ENCODE assay signal across 18 mouse cellular contexts in genomic region chr3:20026996-20027689, GRCm38 (mm10). TPM values are rescaled to one million over a fixed set of nuclear protein-coding genes. Genes with fewer than 3 reads are reported as not detected.
A peak's percentile ranks its signal among the peaks of the same experiment; 100 is the strongest.
DNase-seq lines count a peak whose midpoint lies in the region; ATAC-seq and TF ChIP-seq lines count a peak whose summit lies in the region.
"Had no signal": no experiment of that assay in that cellular context is flagged by ENCODE, and none has a peak within 500 bp of the region (broad histone marks: within the 10 kb centered on the region; RNA-seq: fewer than 3 reads in every experiment).

No protein-coding gene starts in this region.

- TF ChIP-seq EP300 in stomach, postnatal 0 days (optimal IDR thresholded peaks at IDR 0.05): no peak
- TF ChIP-seq EP300 in liver, postnatal 0 days (IDR thresholded peaks at IDR 0.05; ENCODE audit: low read depth): no peak

- no peak for ATAC-seq in stomach, embryonic 16.5 days (ENCODE audit: insufficient read depth, low FRiP score)
- ATAC-seq in stomach, postnatal 0 days (ENCODE audit: low FRiP score, low TSS enrichment): no peak
- peak; percentile 76 for ATAC-seq in liver, postnatal 0 days
- ATAC-seq in midbrain, embryonic 15.5 days (replicated peaks): no peak
- no peak for ATAC-seq in inflammation-experienced regulatory T-cells, adult 6 months
- ATAC-seq: forebrain, embryonic 14.5 days; Patski had no signal

- WGBS in stomach, embryonic 16.5 days: 91% methylated on average over 8 of the region's 8 CpGs
- WGBS in stomach, postnatal 0 days: 89% methylated on average over 8 of the region's 8 CpGs
- WGBS in liver, postnatal 0 days (ENCODE audit: insufficient replicate concordance): 56% methylated on average over 8 of the region's 8 CpGs
- 92% methylated on average over 8 of the region's 8 CpGs for WGBS in midbrain, embryonic 15.5 days

- no peak for TF ChIP-seq CTCF in stomach, postnatal 0 days (IDR thresholded peaks at IDR 0.05; ENCODE audit: low read depth)
- no peak for TF ChIP-seq CTCF in liver, postnatal 0 days (IDR thresholded peaks at IDR 0.05; ENCODE audit: low read depth)

- no peaks in the 10 kb centered on the region for H3K27me3 ChIP-seq in stomach, embryonic 16.5 days (ENCODE audit: control insufficient read depth, insufficient read depth, low read length)
- H3K27me3 ChIP-seq in stomach, postnatal 0 days (ENCODE audit: control insufficient read depth, insufficient read depth, low read length): no peaks in the 10 kb centered on the region
- no peaks in the 10 kb centered on the region for H3K27me3 ChIP-seq in liver, postnatal 0 days (ENCODE audit: insufficient read depth, low read length)
- no peaks in the 10 kb centered on the region for H3K27me3 ChIP-seq in midbrain, embryonic 15.5 days (replicated peaks)
- H3K27me3 ChIP-seq: heart, embryonic 15.5 days; Patski had no signal

- no peak overlapping the region for H3K9ac ChIP-seq in stomach, embryonic 16.5 days (ENCODE audit: low read length)
- H3K9ac ChIP-seq in stomach, postnatal 0 days (ENCODE audit: low read length): no peak overlapping the region
- H3K9ac ChIP-seq in liver, postnatal 0 days (replicated peaks): no peak overlapping the region
- no peak overlapping the region for H3K9ac ChIP-seq in midbrain, embryonic 15.5 days
- H3K9ac ChIP-seq: heart, embryonic 15.5 days; hindbrain, embryonic 14.5 days had no signal

- DNase-seq in layer of hippocampus, adult 9-10 months (ENCODE audit: low spot score): peak; percentile 22
- no peak for DNase-seq in layer of hippocampus, adult 18-20 months (ENCODE audit: low spot score in 2 of 2)
- DNase-seq in stomach, postnatal 0 days (ENCODE audit: low spot score): no peak
- DNase-seq in liver, postnatal 0 days: no peak
- DNase-seq in ovary, postnatal 14 days (ENCODE audit: low spot score): no peak
- DNase-seq: adrenal gland, adult 2 months; cerebellum, adult 11 months; gastrocnemius, postnatal 25 days; kidney, adult 8-10 months; thymus, postnatal 25 days had no signal

- no peak overlapping the region for H3K4me3 ChIP-seq in stomach, embryonic 16.5 days (replicated peaks; ENCODE audit: low read length)
- no peak overlapping the region for H3K4me3 ChIP-seq in stomach, postnatal 0 days (ENCODE audit: low read depth, low read length)
- no peak overlapping the region for H3K4me3 ChIP-seq in liver, postnatal 0 days (ENCODE audit: low read depth, low read length)
- H3K4me3 ChIP-seq in midbrain, embryonic 15.5 days: no peak overlapping the region
- H3K4me3 ChIP-seq: heart, embryonic 15.5 days; limb, embryonic 10.5 days had no signal

- no peaks in the 10 kb centered on the region for H3K9me3 ChIP-seq in stomach, embryonic 16.5 days (replicated peaks; ENCODE audit: control insufficient read depth, low read length)
- H3K9me3 ChIP-seq in stomach, postnatal 0 days (ENCODE audit: control insufficient read depth, low read length): no peaks in the 10 kb centered on the region
- H3K9me3 ChIP-seq in liver, postnatal 0 days (ENCODE audit: low read length): no peaks in the 10 kb centered on the region
- H3K9me3 ChIP-seq in midbrain, embryonic 15.5 days: no peaks in the 10 kb centered on the region
- H3K9me3 ChIP-seq: heart, embryonic 15.5 days; limb, embryonic 10.5 days had no signal

- no peak overlapping the region for H3K4me2 ChIP-seq in stomach, embryonic 16.5 days (ENCODE audit: low read depth, low read length)
- no peak overlapping the region for H3K4me2 ChIP-seq in stomach, postnatal 0 days (replicated peaks; ENCODE audit: low read depth)
- no peak overlapping the region for H3K4me2 ChIP-seq in liver, postnatal 0 days (ENCODE audit: low read depth, low read length)
- H3K4me2 ChIP-seq in midbrain, embryonic 15.5 days: no peak overlapping the region
- H3K4me2 ChIP-seq: heart, embryonic 15.5 days; hindbrain, embryonic 14.5 days had no signal

- peak overlapping the region; percentile 38; the same call in 1 of the 2 replicates for H3K27ac ChIP-seq in stomach, embryonic 16.5 days (ENCODE audit: low read length)
- H3K27ac ChIP-seq in stomach, postnatal 0 days (replicated peaks): no peak overlapping the region
- H3K27ac ChIP-seq in liver, postnatal 0 days (ENCODE audit: low read depth): peak overlapping the region; percentile 65
- no peak overlapping the region for H3K27ac ChIP-seq in midbrain, embryonic 15.5 days
- H3K27ac ChIP-seq: heart, embryonic 15.5 days; hindbrain, embryonic 14.5 days; limb, embryonic 10.5 days had no signal

- H3K36me3 ChIP-seq in stomach, embryonic 16.5 days (ENCODE audit: control insufficient read depth, insufficient read depth, low read length): peaks cover 21% of the 10 kb centered on the region
- peaks cover 11% of the 10 kb centered on the region; the same call in 1 of the 2 replicates for H3K36me3 ChIP-seq in stomach, postnatal 0 days (ENCODE audit: control insufficient read depth, insufficient read depth, low read length)
- H3K36me3 ChIP-seq in liver, postnatal 0 days (replicated peaks; ENCODE audit: insufficient read depth, low read length): peaks cover 40% of the 10 kb centered on the region
- H3K36me3 ChIP-seq in midbrain, embryonic 15.5 days (replicated peaks): peaks cover 32% of the 10 kb centered on the region

- no peaks in the 10 kb centered on the region for H3K4me1 ChIP-seq in stomach, embryonic 16.5 days (ENCODE audit: control insufficient read depth, insufficient read depth, low read length)
- H3K4me1 ChIP-seq in stomach, postnatal 0 days (replicated peaks; ENCODE audit: control insufficient read depth, insufficient read depth): no peaks in the 10 kb centered on the region
- H3K4me1 ChIP-seq in liver, postnatal 0 days (ENCODE audit: insufficient read depth): 0 out of 2 replicates have a peak, but pooled peaks cover 2% of the 10 kb centered on the region
- H3K4me1 ChIP-seq in midbrain, embryonic 15.5 days: no peaks in the 10 kb centered on the region
- H3K4me1 ChIP-seq: heart, embryonic 15.5 days; limb, embryonic 10.5 days had no signal

RNA-seq across cellular contexts. Expression of gene Hps3, which starts 8.0 kb away (rescaled TPM):
- 10 to 100 TPM; 17.9 to 18.2 TPM for total RNA-seq in layer of hippocampus, adult 18-20 months (2021)
- 8.8 and 10.6 TPM in 2 replicates for polyA plus RNA-seq in stomach, embryonic 16.5 days (2015; fragmentation: Nextera tagmentation; extraction: Ambion mirVana)
- 5.1 and 5.8 TPM in 2 replicates for polyA plus RNA-seq in stomach, postnatal 0 days (2015; fragmentation: Nextera tagmentation; extraction: Ambion mirVana)
- 5.1 and 5.4 TPM in 2 replicates for polyA plus RNA-seq in liver, postnatal 0 days (2015; fragmentation: Nextera tagmentation; extraction: Ambion mirVana)
- polyA plus RNA-seq in midbrain, embryonic 15.5 days (2015; fragmentation: Nextera tagmentation; extraction: Ambion mirVana): 11.0 and 12.6 TPM in 2 replicates
- polyA plus RNA-seq in inflammation-experienced regulatory T-cells, adult 6 months (2017; shearing (Covaris generic)): 10 to 100 TPM; 20.5 to 37.9 (median 25.7) TPM

RNA-seq across cellular contexts. Expression of gene Hltf, which starts 30.5 kb away (rescaled TPM):
- 10 to 100 TPM; 22.3 to 24.9 TPM for total RNA-seq in layer of hippocampus, adult 18-20 months (2021)
- polyA plus RNA-seq in stomach, embryonic 16.5 days (2015; fragmentation: Nextera tagmentation; extraction: Ambion mirVana): 15.3 and 18.0 TPM in 2 replicates
- polyA plus RNA-seq in stomach, postnatal 0 days (2015; fragmentation: Nextera tagmentation; extraction: Ambion mirVana): 7.6 and 9.2 TPM in 2 replicates
- 6.4 and 8.2 TPM in 2 replicates for polyA plus RNA-seq in liver, postnatal 0 days (2015; fragmentation: Nextera tagmentation; extraction: Ambion mirVana)
- polyA plus RNA-seq in midbrain, embryonic 15.5 days (2015; fragmentation: Nextera tagmentation; extraction: Ambion mirVana): 19.0 and 19.4 TPM in 2 replicates
- polyA plus RNA-seq in inflammation-experienced regulatory T-cells, adult 6 months (2017; shearing (Covaris generic)): 10 to 100 TPM; 62.5 to 86.2 (median 76.9) TPM

Comparison
In these comparisons a context has a peak if more than half of its experiments do, and no peak if none do; other contexts are left out.
1. H3K27ac ChIP-seq: peak in stomach, embryonic 16.5 days (single experiment) and liver, postnatal 0 days (single experiment); none in stomach, postnatal 0 days (single experiment) and midbrain, embryonic 15.5 days (single experiment).